Mouse (Mus musculus): Measurements from ENCODE around the gene Fbxw8.
A peak's percentile ranks its signal among the peaks of the same experiment; 100 is the strongest.

Fbxw8 gene

DNA sequence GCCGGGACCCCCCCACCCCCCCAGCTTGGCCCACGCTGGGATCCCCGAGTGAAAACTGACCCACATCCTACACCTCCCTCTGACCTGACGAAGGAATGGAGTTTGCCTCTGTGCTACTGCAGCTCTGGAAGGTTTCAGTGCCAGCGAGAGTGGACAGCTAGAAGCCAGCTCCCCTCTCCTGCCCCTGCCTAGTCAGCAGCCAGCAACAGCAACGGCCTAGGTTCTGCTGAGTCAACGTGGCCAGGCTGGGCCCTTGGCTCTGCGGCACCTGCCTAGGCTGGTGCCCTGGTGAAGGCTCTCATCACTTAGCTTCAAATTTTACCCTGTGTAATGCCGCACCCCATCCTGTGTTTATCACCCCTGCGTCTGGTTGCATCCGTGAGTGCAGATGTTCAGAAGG lies 135.4 kb downstream of the Fbxw8 start:
- no peak for DNase-seq (ENCODE audit: low spot score in 2 of 2)

DNA sequence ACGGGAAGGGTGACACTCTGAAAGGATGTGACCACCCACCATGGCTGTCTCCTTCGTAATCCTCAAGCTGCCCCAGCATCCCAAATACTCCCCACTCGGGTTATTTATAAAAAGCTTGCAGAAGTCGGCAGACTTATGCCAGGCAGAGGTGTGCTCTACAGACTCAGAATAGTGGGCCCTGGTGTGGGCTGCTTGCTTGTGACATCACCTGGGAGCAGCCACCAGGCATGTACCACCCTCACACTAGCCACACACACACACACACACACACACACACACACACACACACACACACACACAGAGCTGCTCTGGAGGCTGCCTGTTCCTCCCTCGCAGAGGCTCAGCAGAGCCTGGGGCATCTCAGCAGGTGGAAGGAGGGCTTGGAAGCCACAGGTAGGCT lies 137.7 kb downstream of the Fbxw8 start:
- DNase-seq (ENCODE audit: low spot score in 2 of 2): no peak

DNA sequence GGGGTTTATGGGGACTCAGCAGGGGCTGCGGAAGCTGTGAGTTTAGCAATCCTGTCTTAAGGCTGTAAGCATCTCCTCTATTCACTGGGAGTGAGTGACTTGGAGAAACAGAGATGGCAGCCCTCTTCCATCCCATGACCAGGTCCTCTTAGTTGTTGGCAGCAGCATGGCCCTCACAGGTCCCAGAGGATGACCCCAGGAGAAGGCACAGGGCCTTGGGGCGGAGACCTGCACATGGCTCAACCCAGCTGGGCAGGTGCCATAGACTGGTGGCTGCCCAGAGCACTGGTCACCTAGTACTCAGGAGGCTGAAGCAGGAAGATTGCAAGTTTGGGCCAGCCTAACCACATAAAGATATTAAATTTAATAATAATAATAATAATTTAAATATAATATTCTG lies 139.6 kb downstream of the Fbxw8 start:
- no peak for DNase-seq (ENCODE audit: low spot score in 2 of 2)

- DNase-seq (ENCODE audit: low spot score in 2 of 2): peak in 1 of 2 experiments; percentile 75
These were observed 140.2 kb downstream of the Fbxw8 start for GRCm38 (mm10) chr5:118015028-118015427.

All from urinary bladder, postnatal 36 days (tissue).